Mouse (Mus musculus): ENCODE measurements around the gene Bag5. TPM values are rescaled to one million over a fixed set of nuclear protein-coding genes. Genes with fewer than 3 reads are reported as not detected.
"Not testable (repeated sequence)": the region's sequence is repeated elsewhere in the genome, so short reads cannot be mapped to it uniquely, and the experiment has no call there.

Gene Bag5
- polyA plus RNA-seq, 1 experiment from 2014 or later, result 56.5 TPM

- Histone ChIP-seq H3K36me3 (replicated peaks) (peaks cover 79% of the 10 kb centered on the region), H3K9me3 (no peaks in the 10 kb centered on the region), H3K27ac (no peak overlapping the region), H3K4me1 (peaks cover 52% of the 10 kb centered on the region), H3K4me3 (no peak overlapping the region), H3K27me3 (ENCODE audit: poor library complexity, severe bottlenecking) (peaks cover 22% of the 10 kb centered on the region)
- no peak for DNase-seq (ENCODE audit: extremely low spot score, low spot score)
- WGBS, result 79% methylated on average over 13 of the region's 13 CpGs
Observed at GRCm38 (mm10) chr12:111666380-111666779, 46.7 kb downstream of the Bag5 start.

GRCm38 (mm10) chr12:111665041-111665880, 47.8 kb downstream of the Bag5 start:
- H3K27me3 ChIP-seq (ENCODE audit: poor library complexity, severe bottlenecking), result peaks cover 11% of the 10 kb centered on the region
- no peak overlapping the region for H3K27ac ChIP-seq
- peaks cover 79% of the 10 kb centered on the region for H3K36me3 ChIP-seq (replicated peaks)
- peaks cover 41% of the 10 kb centered on the region for H3K4me1 ChIP-seq
- DNase-seq (ENCODE audit: extremely low spot score, low spot score), result no peak
- H3K4me3 ChIP-seq, result no peak overlapping the region
- H3K9me3 ChIP-seq, result no peaks in the 10 kb centered on the region
- WGBS, result 86% methylated on average over 13 of the region's 13 CpGs

- peak overlapping the region; percentile 56 for H3K27ac ChIP-seq
- peaks cover under 1% of the 10 kb centered on the region; the same call in 1 of the 2 replicates for H3K27me3 ChIP-seq (ENCODE audit: poor library complexity, severe bottlenecking)
- peaks cover 30% of the 10 kb centered on the region for H3K4me1 ChIP-seq
- H3K9me3 ChIP-seq, result no peaks in the 10 kb centered on the region
- H3K4me3 ChIP-seq, result no peak overlapping the region
- peaks cover 79% of the 10 kb centered on the region for H3K36me3 ChIP-seq (replicated peaks)
- WGBS, result 47% methylated on average over 6 of the region's 6 CpGs
- DNase-seq (ENCODE audit: extremely low spot score, low spot score), result no peak
Observed at GRCm38 (mm10) chr12:111664144-111664634, 48.9 kb downstream of the Bag5 start.

GRCm38 (mm10) chr12:111663228-111664143, 49.6 kb downstream of the Bag5 start:
- WGBS, result 78% methylated on average over 17 of the region's 17 CpGs
- Histone ChIP-seq H3K27me3 (ENCODE audit: poor library complexity, severe bottlenecking) (no peaks in the 10 kb centered on the region), H3K36me3 (replicated peaks) (peaks cover 79% of the 10 kb centered on the region), H3K27ac (peak overlapping the region; percentile 56), H3K9me3 (no peaks in the 10 kb centered on the region), H3K4me3 (no peak overlapping the region), H3K4me1 (peaks cover 23% of the 10 kb centered on the region)
- no peak for DNase-seq (ENCODE audit: extremely low spot score, low spot score)

- H3K27ac ChIP-seq; H3K9me3 ChIP-seq; H3K4me3 ChIP-seq; DNase-seq (ENCODE audit: extremely low spot score, low spot score); H3K27me3 ChIP-seq (ENCODE audit: poor library complexity, severe bottlenecking): not testable (repeated sequence)
- peaks cover 86% of the 10 kb centered on the region for H3K36me3 ChIP-seq (replicated peaks)
- H3K4me1 ChIP-seq, result peaks cover 14% of the 10 kb centered on the region
- WGBS, result 97% methylated on average over 11 of the region's 11 CpGs
Observed at GRCm38 (mm10) chr12:111661554-111661953, 51.5 kb downstream of the Bag5 start.

- 91% methylated on average over 1 of the region's 1 CpGs for WGBS
- no peak overlapping the region for H3K4me3 ChIP-seq
- no peak for DNase-seq (ENCODE audit: extremely low spot score, low spot score)
- H3K4me1 ChIP-seq, result peaks cover 14% of the 10 kb centered on the region
- no peak overlapping the region for H3K27ac ChIP-seq
- H3K9me3 ChIP-seq, result no peaks in the 10 kb centered on the region
- peaks cover 93% of the 10 kb centered on the region for H3K36me3 ChIP-seq (replicated peaks)
- H3K27me3 ChIP-seq (ENCODE audit: poor library complexity, severe bottlenecking), result no peaks in the 10 kb centered on the region
Observed at GRCm38 (mm10) chr12:111660628-111661027, 52.4 kb downstream of the Bag5 start.

Other genes starting within 250 kb of the Bag5 start
- 7.1 and 9.8 TPM in 2 replicates for gene Gm266, start 227.4 kb downstream of the Bag5 start, polyA plus RNA-seq (2016; fragmentation: Nextera tagmentation; extraction: Ambion mirVana)
- gene Eif5, start 175.2 kb downstream of the Bag5 start, polyA plus RNA-seq (2016; fragmentation: Nextera tagmentation; extraction: Ambion mirVana), result 740 and 785 TPM in 2 replicates
- 42.1 and 44.8 TPM in 2 replicates for gene Mark3, start 138.7 kb downstream of the Bag5 start, polyA plus RNA-seq (2016; fragmentation: Nextera tagmentation; extraction: Ambion mirVana)
- gene Ckb, start 40.9 kb downstream of the Bag5 start, polyA plus RNA-seq (2016; fragmentation: Nextera tagmentation; extraction: Ambion mirVana), result 1,567 and 1,577 TPM in 2 replicates
- gene Trmt61a, start 35.2 kb downstream of the Bag5 start, polyA plus RNA-seq (2016; fragmentation: Nextera tagmentation; extraction: Ambion mirVana), result 23.7 and 23.8 TPM in 2 replicates
- 57.9 and 62.6 TPM in 2 replicates for gene Apopt1, start within 50 bp of the Bag5 start, polyA plus RNA-seq (2016; fragmentation: Nextera tagmentation; extraction: Ambion mirVana)
- gene Klc1, start 45.6 kb upstream of the Bag5 start, polyA plus RNA-seq (2016; fragmentation: Nextera tagmentation; extraction: Ambion mirVana), result 137 and 141 TPM in 2 replicates
- 16.7 and 21.5 TPM in 2 replicates for gene Xrcc3, start 100.6 kb upstream of the Bag5 start, polyA plus RNA-seq (2016; fragmentation: Nextera tagmentation; extraction: Ambion mirVana)
- 68.2 and 69.3 TPM in 2 replicates for gene Zfyve21, start 100.9 kb upstream of the Bag5 start, polyA plus RNA-seq (2016; fragmentation: Nextera tagmentation; extraction: Ambion mirVana)
- gene Ppp1r13b, start 194.9 kb upstream of the Bag5 start, polyA plus RNA-seq (2016; fragmentation: Nextera tagmentation; extraction: Ambion mirVana), result 2.9 and 3.1 TPM in 2 replicates

Measured in forebrain, embryonic 10.5 days (tissue).